Mouse (Mus musculus) intestine, postnatal 0 days (tissue): Measurements from ENCODE around the gene Fam102a. TPM values are rescaled to one million over a fixed set of nuclear protein-coding genes. Genes with fewer than 3 reads are reported as not detected.

Experiments used
- ATAC-seq: fragments of 200-750 bp; cut with Nextera tagmentation; 2 replicates; pipeline ENCODE4 v1.8.0; 2017; ENCODE audit warnings: mild to moderate bottlenecking, moderate TSS enrichment, moderate library complexity
- H3K27ac ChIP-seq: fragments of 300-500 bp; sonication (generic); 2 replicates; pipeline ENCODE4 v1.5.1; 2014; ENCODE audit warnings: mild to moderate bottlenecking, low read depth, low read length, moderate library complexity
- H3K27me3 ChIP-seq: fragments of 300-500 bp; sonication (generic); replicated peaks from 2 replicates; pipeline ENCODE4 v1.6.1; 2014; ENCODE audit warnings: low read length, mixed read lengths; ENCODE audit not compliant: control insufficient read depth, insufficient read depth
- H3K36me3 ChIP-seq: fragments of 300-500 bp; sonication (generic); 2 replicates; pipeline ENCODE4 v1.6.1; 2014; ENCODE audit warnings: mild to moderate bottlenecking, moderate library complexity; ENCODE audit not compliant: control insufficient read depth, insufficient read depth
- H3K4me1 ChIP-seq: fragments of 300-500 bp; sonication (generic); replicated peaks from 2 replicates; pipeline ENCODE4 v1.6.1; 2014; ENCODE audit warnings: antibody characterized with exemption, low read length, mixed read lengths; ENCODE audit not compliant: control insufficient read depth, insufficient read depth
- H3K4me2 ChIP-seq: fragments of 300-500 bp; sonication (generic); replicated peaks from 2 replicates; pipeline ENCODE4 v1.6.1; 2014; ENCODE audit warnings: low read depth, mild to moderate bottlenecking, moderate library complexity
- H3K4me3 ChIP-seq: fragments of 300-500 bp; sonication (generic); 2 replicates; pipeline ENCODE4 v1.5.1; 2014; ENCODE audit warnings: low read depth, low read length
- H3K9ac ChIP-seq: fragments of 300-500 bp; sonication (generic); 2 replicates; pipeline ENCODE4 v1.6.1; 2014; ENCODE audit warnings: mild to moderate bottlenecking, low read depth, low read length
- H3K9me3 ChIP-seq: fragments of 300-500 bp; sonication (generic); 2 replicates; pipeline ENCODE4 v1.6.1; 2016; ENCODE audit warnings: mixed run types; ENCODE audit not compliant: control insufficient read depth
- CTCF ChIP-seq: sonication (generic); IDR thresholded peaks from 2 replicates; pipeline ENCODE4 v1.5.1; 2016; ENCODE audit warnings: low read depth, mild to moderate bottlenecking, control low read depth, antibody characterized with exemption, moderate library complexity
- WGBS: fragments of 180-500 bp; shearing (Covaris S2); extraction: QIAGEN DNeasy Blood & Tissue Kit; methylation state at CpG from one replicate; pipeline ENCODE4 v1.1.7; 2014; 5-methylcytosine and 5-hydroxymethylcytosine counted together
- polyA plus RNA-seq: library from polyadenylated mRNA; unstranded; fragments of >200 nt; fragmentation: Nextera tagmentation; extraction: Ambion mirVana; gene quantifications from 2 replicates; pipeline ENCODE4 v1.2.1, GENCODE M21; 2015

The Fam102a gene
- polyA plus RNA-seq, 1 experiment from 2014 or later = 18.0 TPM

- Histone ChIP-seq H3K4me2 (no peak overlapping the region), H3K27me3 (no peaks in the 10 kb centered on the region), H3K9me3 (no peaks in the 10 kb centered on the region), H3K27ac (peak overlapping the region; percentile 31; the same call in 1 of the 2 replicates), H3K9ac (no peak overlapping the region), H3K4me3 (no peak overlapping the region), H3K36me3 (peaks cover 13% of the 10 kb centered on the region), H3K4me1 (no peaks in the 10 kb centered on the region)
- no peak for TF ChIP-seq CTCF
- no peak for ATAC-seq
- WGBS = 73% methylated on average over 5 of the region's 5 CpGs
These were observed 62.6 kb downstream of the Fam102a start for GRCm38 (mm10) chr2:32597699-32598098.

GRCm38 (mm10) chr2:32598506-32598905 is 63.4 kb downstream of the Fam102a start:
- 87% methylated on average over 8 of the region's 8 CpGs for WGBS
- no peak overlapping the region for H3K4me2 ChIP-seq

GRCm38 (mm10) chr2:32599409-32599808 is 64.3 kb downstream of the Fam102a start, which contains the start of gene St6galnac6:
TSS of gene St6galnac6 (plus strand) at chr2:32599709.
- no peaks in the 10 kb centered on the region for H3K9me3 ChIP-seq
- H3K27ac ChIP-seq = peak within 1 kb of the TSS; percentile 15; the same call in 1 of the 2 replicates
- WGBS = 94% methylated on average over 3 of the region's 3 CpGs
- ATAC-seq = no peak
- H3K36me3 ChIP-seq = peaks cover 13% of the 10 kb centered on the region
- no peak within 1 kb of the TSS for H3K4me3 ChIP-seq
- H3K4me1 ChIP-seq = no peaks in the 10 kb centered on the region
- TF ChIP-seq CTCF = no peak
- no peak within 1 kb of the TSS for H3K4me2 ChIP-seq
- H3K27me3 ChIP-seq = no peaks in the 10 kb centered on the region
- no peak within 1 kb of the TSS for H3K9ac ChIP-seq

More at GRCm38 (mm10) chr2:32598506-32598905, 63.4 kb downstream of the Fam102a start:
- no peak for ATAC-seq
- TF ChIP-seq CTCF = no peak
- H3K4me1 ChIP-seq = no peaks in the 10 kb centered on the region
- peaks cover 13% of the 10 kb centered on the region for H3K36me3 ChIP-seq
- no peak overlapping the region for H3K27ac ChIP-seq
- no peaks in the 10 kb centered on the region for H3K9me3 ChIP-seq
- no peak overlapping the region for H3K9ac ChIP-seq
- H3K27me3 ChIP-seq = no peaks in the 10 kb centered on the region
- H3K4me3 ChIP-seq = no peak overlapping the region

GRCm38 (mm10) chr2:32601417-32602065 is 66.4 kb downstream of the Fam102a start:
- WGBS = 41% methylated on average over 8 of the region's 8 CpGs
- H3K36me3 ChIP-seq = peaks cover 3% of the 10 kb centered on the region; the same call in 1 of the 2 replicates

GRCm38 (mm10) chr2:32602600-32603054 is 67.5 kb downstream of the Fam102a start:
- H3K9ac ChIP-seq = no peak overlapping the region
- H3K36me3 ChIP-seq = peaks cover 3% of the 10 kb centered on the region; the same call in 1 of the 2 replicates
- ATAC-seq = peak; percentile 37; the same call in 1 of the 2 replicates
- H3K27me3 ChIP-seq = peaks cover 3% of the 10 kb centered on the region; the same call in 1 of the 2 replicates
- no peaks in the 10 kb centered on the region for H3K9me3 ChIP-seq
- TF ChIP-seq CTCF = peak; percentile 93
- WGBS = 4% methylated on average over 11 of the region's 11 CpGs
- H3K4me1 ChIP-seq = no peaks in the 10 kb centered on the region
- H3K4me2 ChIP-seq = peak overlapping the region; percentile 51
- H3K4me3 ChIP-seq = peak overlapping the region; percentile 23; the same call in 1 of the 2 replicates
- no peak overlapping the region for H3K27ac ChIP-seq

More at GRCm38 (mm10) chr2:32601417-32602065, 66.4 kb downstream of the Fam102a start:
- H3K4me1 ChIP-seq = no peaks in the 10 kb centered on the region
- no peak overlapping the region for H3K9ac ChIP-seq
- H3K27ac ChIP-seq = no peak overlapping the region
- H3K4me3 ChIP-seq = no peak overlapping the region
- peak; percentile 71 for TF ChIP-seq CTCF
- no peaks in the 10 kb centered on the region for H3K9me3 ChIP-seq
- H3K4me2 ChIP-seq = peak overlapping the region; percentile 35; the same call in 1 of the 2 replicates
- H3K27me3 ChIP-seq = no peaks in the 10 kb centered on the region
- peak; percentile 61 for ATAC-seq

- WGBS = 44% methylated on average over 10 of the region's 10 CpGs
- no peak overlapping the region for H3K4me2 ChIP-seq
- H3K9me3 ChIP-seq = no peaks in the 10 kb centered on the region
- no peaks in the 10 kb centered on the region for H3K36me3 ChIP-seq
- H3K9ac ChIP-seq = no peak overlapping the region
- peaks cover 6% of the 10 kb centered on the region; the same call in 1 of the 2 replicates for H3K4me1 ChIP-seq
- ATAC-seq = no peak
- no peak overlapping the region for H3K27ac ChIP-seq
- no peak for TF ChIP-seq CTCF
- no peak overlapping the region for H3K4me3 ChIP-seq
- H3K27me3 ChIP-seq = peaks cover 7% of the 10 kb centered on the region; the same call in 1 of the 2 replicates
These were observed 69.5 kb downstream of the Fam102a start for GRCm38 (mm10) chr2:32604631-32605030.
